Mouse (Mus musculus): ENCODE measurements around the gene Col23a1. TPM values are rescaled to one million over a fixed set of nuclear protein-coding genes. Genes with fewer than 3 reads are reported as not detected.

Gene Col23a1
- polyA plus RNA-seq, 1 experiment from 2014 or later, result 31.1 TPM

DNA sequence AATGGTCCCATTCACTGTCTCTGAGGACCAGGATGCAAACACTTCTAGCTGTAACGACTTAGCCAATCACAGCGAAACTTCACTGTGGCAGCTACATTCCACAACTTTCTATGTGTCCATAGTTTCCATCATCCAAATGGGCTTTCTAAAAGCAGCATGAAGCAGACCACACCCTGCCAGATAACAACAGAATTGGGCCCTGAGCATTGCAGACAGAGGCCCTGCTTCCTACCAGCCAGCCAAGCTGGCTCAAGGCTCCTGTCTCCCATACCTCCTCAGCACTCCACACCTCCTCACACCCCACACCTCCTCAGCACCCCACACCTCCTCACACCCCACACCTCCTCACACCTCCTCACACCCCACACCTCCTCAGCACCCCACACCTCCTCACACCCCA, 132.2 kb downstream of the Col23a1 start:
- H3K4me2 ChIP-seq (ENCODE audit: low read length), result no peak overlapping the region

GRCm38 (mm10) chr11:51422713-51423112, 133.0 kb downstream of the Col23a1 start:
- no peak overlapping the region for H3K4me2 ChIP-seq (ENCODE audit: low read length)
- WGBS, result 66% methylated on average over 14 of the region's 14 CpGs
- H3K4me3 ChIP-seq (ENCODE audit: low read depth, low read length), result no peak overlapping the region
- H3K4me1 ChIP-seq (replicated peaks; ENCODE audit: control insufficient read depth, insufficient read depth, low read length), result peaks cover 10% of the 10 kb centered on the region; the same call in 1 of the 2 replicates
- H3K27me3 ChIP-seq (replicated peaks; ENCODE audit: control insufficient read depth, insufficient read depth, low read length), result no peaks in the 10 kb centered on the region
- H3K9ac ChIP-seq (ENCODE audit: low read length), result no peak overlapping the region
- H3K27ac ChIP-seq (ENCODE audit: low read depth), result no peak overlapping the region
- ATAC-seq (replicated peaks; ENCODE audit: low FRiP score, low TSS enrichment, low read depth) (no peak), DNase-seq (ENCODE audit: low spot score) (no peak)
- no peaks in the 10 kb centered on the region for H3K36me3 ChIP-seq (ENCODE audit: control insufficient read depth, insufficient read depth, low read length)
- H3K9me3 ChIP-seq (ENCODE audit: control insufficient read depth, low read length), result no peaks in the 10 kb centered on the region

More for the DNA sequence above, 132.2 kb downstream of the Col23a1 start:
- ATAC-seq (replicated peaks; ENCODE audit: low FRiP score, low TSS enrichment, low read depth) (no peak), DNase-seq (ENCODE audit: low spot score) (no peak)
- WGBS, result 79% methylated on average over 2 of the region's 2 CpGs
- no peak overlapping the region for H3K4me3 ChIP-seq (ENCODE audit: low read depth, low read length)
- no peaks in the 10 kb centered on the region for H3K27me3 ChIP-seq (replicated peaks; ENCODE audit: control insufficient read depth, insufficient read depth, low read length)
- peaks cover 10% of the 10 kb centered on the region; the same call in 1 of the 2 replicates for H3K4me1 ChIP-seq (replicated peaks; ENCODE audit: control insufficient read depth, insufficient read depth, low read length)
- no peaks in the 10 kb centered on the region for H3K9me3 ChIP-seq (ENCODE audit: control insufficient read depth, low read length)
- no peaks in the 10 kb centered on the region for H3K36me3 ChIP-seq (ENCODE audit: control insufficient read depth, insufficient read depth, low read length)
- no peak overlapping the region for H3K27ac ChIP-seq (ENCODE audit: low read depth)
- no peak overlapping the region for H3K9ac ChIP-seq (ENCODE audit: low read length)

GRCm38 (mm10) chr11:51426155-51426554, 136.4 kb downstream of the Col23a1 start:
- H3K27ac ChIP-seq (ENCODE audit: low read depth), result no peak overlapping the region
- H3K9me3 ChIP-seq (ENCODE audit: control insufficient read depth, low read length), result no peaks in the 10 kb centered on the region
- H3K4me2 ChIP-seq (ENCODE audit: low read length), result no peak overlapping the region
- no peak overlapping the region for H3K9ac ChIP-seq (ENCODE audit: low read length)
- H3K27me3 ChIP-seq (replicated peaks; ENCODE audit: control insufficient read depth, insufficient read depth, low read length), result no peaks in the 10 kb centered on the region
- WGBS, result 80% methylated on average over 3 of the region's 3 CpGs
- H3K4me1 ChIP-seq (replicated peaks; ENCODE audit: control insufficient read depth, insufficient read depth, low read length), result peaks cover 10% of the 10 kb centered on the region; the same call in 1 of the 2 replicates
- H3K36me3 ChIP-seq (ENCODE audit: control insufficient read depth, insufficient read depth, low read length), result no peaks in the 10 kb centered on the region
- H3K4me3 ChIP-seq (ENCODE audit: low read depth, low read length), result no peak overlapping the region
- no peak for DNase-seq (ENCODE audit: low spot score)
- ATAC-seq (replicated peaks; ENCODE audit: low FRiP score, low TSS enrichment, low read depth), result no peak

DNA sequence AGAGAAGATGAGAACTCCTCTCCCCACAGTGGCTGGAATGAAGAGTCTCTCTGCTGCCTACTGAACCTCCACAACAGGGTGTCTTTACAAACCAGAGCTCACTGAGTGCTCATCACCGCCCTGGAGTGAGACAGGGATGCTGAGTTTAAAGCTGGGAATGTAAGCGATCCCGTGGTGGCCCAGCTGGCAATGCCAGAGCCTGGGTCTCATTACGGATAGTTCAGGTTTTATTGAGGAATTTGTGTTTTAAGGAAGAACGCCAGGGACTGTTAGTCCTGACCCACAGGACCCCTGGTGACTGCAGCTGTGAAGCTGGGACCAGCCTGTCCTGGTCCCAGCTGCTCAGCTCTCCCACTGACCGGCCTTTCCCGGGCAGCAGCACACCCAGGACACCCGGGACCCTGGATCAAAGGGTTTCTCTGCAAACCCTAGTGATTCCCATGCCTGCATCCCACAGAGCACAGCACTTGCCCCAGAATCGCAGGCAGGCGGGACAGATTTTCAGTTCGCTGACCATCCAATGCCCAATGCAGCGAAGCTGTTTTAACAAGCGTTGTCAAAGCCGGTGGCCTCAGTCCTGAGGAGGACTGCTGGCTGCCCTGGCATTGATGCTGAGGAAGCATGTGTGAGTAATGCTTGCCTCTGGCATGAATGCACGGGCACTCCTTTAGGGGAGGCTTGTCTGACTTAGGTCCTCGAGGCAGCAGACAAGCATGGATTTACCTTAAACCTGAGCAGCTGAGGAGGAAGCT, 139.9 kb downstream of the Col23a1 start:
- Histone ChIP-seq H3K27ac (ENCODE audit: low read depth) (no peak overlapping the region), H3K27me3 (replicated peaks; ENCODE audit: control insufficient read depth, insufficient read depth, low read length) (no peaks in the 10 kb centered on the region), H3K4me2 (ENCODE audit: low read length) (no peak overlapping the region), H3K4me1 (replicated peaks; ENCODE audit: control insufficient read depth, insufficient read depth, low read length) (peaks cover 26% of the 10 kb centered on the region), H3K4me3 (ENCODE audit: low read depth, low read length) (no peak overlapping the region), H3K9me3 (ENCODE audit: control insufficient read depth, low read length) (no peaks in the 10 kb centered on the region), H3K9ac (ENCODE audit: low read length) (no peak overlapping the region), H3K36me3 (ENCODE audit: control insufficient read depth, insufficient read depth, low read length) (no peaks in the 10 kb centered on the region)
- no peak for ATAC-seq (replicated peaks; ENCODE audit: low FRiP score, low TSS enrichment, low read depth)
- 58% methylated on average over 16 of the region's 16 CpGs for WGBS
- DNase-seq (ENCODE audit: low spot score), result no peak

DNA sequence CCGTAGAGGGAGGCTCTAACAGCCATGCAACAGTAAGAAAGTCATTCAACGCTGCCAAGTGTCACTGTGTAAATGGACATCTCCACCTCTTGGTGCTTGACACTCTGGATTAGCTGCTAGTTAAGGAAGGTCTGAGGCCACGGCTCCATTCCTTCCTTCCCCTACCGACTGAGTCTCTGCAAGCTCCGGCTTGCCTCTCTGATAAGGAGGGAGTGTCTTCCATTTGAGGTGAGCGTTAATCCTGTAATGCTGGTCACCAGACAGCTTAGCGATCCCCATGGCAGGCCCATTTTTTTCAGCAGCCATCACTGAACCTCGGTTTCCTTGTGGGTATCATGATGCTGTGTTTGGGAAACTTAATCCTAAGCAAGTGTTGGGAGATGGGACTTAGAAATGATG, 140.5 kb downstream of the Col23a1 start:
- H3K27me3 ChIP-seq (replicated peaks; ENCODE audit: control insufficient read depth, insufficient read depth, low read length), result no peaks in the 10 kb centered on the region
- peaks cover 26% of the 10 kb centered on the region for H3K4me1 ChIP-seq (replicated peaks; ENCODE audit: control insufficient read depth, insufficient read depth, low read length)
- 62% methylated on average over 8 of the region's 8 CpGs for WGBS
- no peaks in the 10 kb centered on the region for H3K9me3 ChIP-seq (ENCODE audit: control insufficient read depth, low read length)
- no peak overlapping the region for H3K4me3 ChIP-seq (ENCODE audit: low read depth, low read length)
- DNase-seq (ENCODE audit: low spot score) (no peak), ATAC-seq (replicated peaks; ENCODE audit: low FRiP score, low TSS enrichment, low read depth) (no peak)
- no peak overlapping the region for H3K9ac ChIP-seq (ENCODE audit: low read length)
- H3K4me2 ChIP-seq (ENCODE audit: low read length), result no peak overlapping the region
- no peak overlapping the region for H3K27ac ChIP-seq (ENCODE audit: low read depth)
- no peaks in the 10 kb centered on the region for H3K36me3 ChIP-seq (ENCODE audit: control insufficient read depth, insufficient read depth, low read length)

DNA sequence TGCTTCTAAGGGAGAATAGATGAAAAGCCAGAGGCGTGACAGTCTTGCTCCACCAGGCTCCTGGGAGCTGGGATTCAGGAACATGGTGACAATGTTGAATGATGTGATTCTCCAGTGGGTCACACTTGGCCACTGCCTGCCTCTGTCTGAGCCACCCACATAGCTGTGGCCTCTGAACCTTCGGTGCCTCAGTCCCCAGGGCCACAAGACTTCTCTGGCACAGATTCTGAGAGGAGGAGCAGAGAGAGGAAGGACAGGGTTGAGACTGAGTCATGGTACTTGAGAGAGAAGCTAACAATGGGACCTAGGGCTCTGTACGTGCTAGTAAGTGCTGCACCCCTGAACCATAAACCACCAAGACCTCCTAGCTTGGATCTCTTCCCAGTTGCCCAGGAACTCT, 141.6 kb downstream of the Col23a1 start:
- Histone ChIP-seq H3K9ac (ENCODE audit: low read length) (no peak overlapping the region), H3K4me2 (ENCODE audit: low read length) (no peak overlapping the region), H3K27me3 (replicated peaks; ENCODE audit: control insufficient read depth, insufficient read depth, low read length) (no peaks in the 10 kb centered on the region), H3K36me3 (ENCODE audit: control insufficient read depth, insufficient read depth, low read length) (no peaks in the 10 kb centered on the region), H3K4me3 (ENCODE audit: low read depth, low read length) (no peak overlapping the region), H3K27ac (ENCODE audit: low read depth) (peak overlapping the region; percentile 5; the same call in 1 of the 2 replicates), H3K4me1 (replicated peaks; ENCODE audit: control insufficient read depth, insufficient read depth, low read length) (peaks cover 19% of the 10 kb centered on the region), H3K9me3 (ENCODE audit: control insufficient read depth, low read length) (0 out of 2 replicates have a peak, but pooled peaks cover under 1% of the 10 kb centered on the region)
- WGBS, result 73% methylated on average over 3 of the region's 3 CpGs
- DNase-seq (ENCODE audit: low spot score) (no peak), ATAC-seq (replicated peaks; ENCODE audit: low FRiP score, low TSS enrichment, low read depth) (no peak)

DNA sequence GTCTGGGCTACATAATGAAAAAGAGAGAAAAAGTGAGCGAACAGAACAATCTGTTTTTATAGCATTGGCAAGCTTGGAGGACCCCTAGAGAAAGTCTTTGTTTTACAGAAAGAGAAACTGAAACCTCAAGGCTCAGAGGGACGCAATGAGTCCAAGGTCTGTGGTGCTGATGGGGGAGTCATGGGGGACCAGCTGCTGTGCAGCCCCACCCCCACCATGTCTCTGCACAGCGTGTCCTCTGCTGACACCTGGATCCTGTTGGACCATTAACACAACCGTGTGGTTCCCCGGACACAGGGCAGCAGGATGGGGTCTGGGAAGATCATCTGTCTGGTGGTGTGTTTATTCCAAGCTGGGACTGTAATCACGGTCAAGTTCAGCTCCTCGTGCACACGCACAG, 142.2 kb downstream of the Col23a1 start:
- Histone ChIP-seq H3K4me3 (ENCODE audit: low read depth, low read length) (no peak overlapping the region), H3K27ac (ENCODE audit: low read depth) (peak overlapping the region; percentile 5; the same call in 1 of the 2 replicates)
- 42% methylated on average over 8 of the region's 8 CpGs for WGBS

GRCm38 (mm10) chr11:51442006-51442405, 152.3 kb downstream of the Col23a1 start:
- H3K4me2 ChIP-seq (ENCODE audit: low read length), result no peak overlapping the region
- H3K4me3 ChIP-seq (ENCODE audit: low read depth, low read length), result no peak overlapping the region
- no peaks in the 10 kb centered on the region for H3K27me3 ChIP-seq (replicated peaks; ENCODE audit: control insufficient read depth, insufficient read depth, low read length)
- H3K27ac ChIP-seq (ENCODE audit: low read depth), result no peak overlapping the region
- H3K9ac ChIP-seq (ENCODE audit: low read length), result no peak overlapping the region
- no peak for ATAC-seq (replicated peaks; ENCODE audit: low FRiP score, low TSS enrichment, low read depth)
- DNase-seq (ENCODE audit: low spot score), result no peak
- no peaks in the 10 kb centered on the region for H3K36me3 ChIP-seq (ENCODE audit: control insufficient read depth, insufficient read depth, low read length)
- H3K4me1 ChIP-seq (replicated peaks; ENCODE audit: control insufficient read depth, insufficient read depth, low read length), result no peaks in the 10 kb centered on the region
- H3K9me3 ChIP-seq (ENCODE audit: control insufficient read depth, low read length), result peaks cover 6% of the 10 kb centered on the region
- 95% methylated on average over 7 of the region's 7 CpGs for WGBS

More for the DNA sequence above, 142.2 kb downstream of the Col23a1 start:
- Histone ChIP-seq H3K4me1 (replicated peaks; ENCODE audit: control insufficient read depth, insufficient read depth, low read length) (peaks cover 17% of the 10 kb centered on the region), H3K9me3 (ENCODE audit: control insufficient read depth, low read length) (peaks cover 5% of the 10 kb centered on the region; the same call in 1 of the 2 replicates), H3K4me2 (ENCODE audit: low read length) (peak overlapping the region; percentile 37), H3K27me3 (replicated peaks; ENCODE audit: control insufficient read depth, insufficient read depth, low read length) (no peaks in the 10 kb centered on the region), H3K36me3 (ENCODE audit: control insufficient read depth, insufficient read depth, low read length) (no peaks in the 10 kb centered on the region), H3K9ac (ENCODE audit: low read length) (no peak overlapping the region; the same call in 1 of the 2 replicates)
- DNase-seq (ENCODE audit: low spot score) (no peak), ATAC-seq (replicated peaks; ENCODE audit: low FRiP score, low TSS enrichment, low read depth) (no peak; the same call in 1 of the 2 replicates)

DNA sequence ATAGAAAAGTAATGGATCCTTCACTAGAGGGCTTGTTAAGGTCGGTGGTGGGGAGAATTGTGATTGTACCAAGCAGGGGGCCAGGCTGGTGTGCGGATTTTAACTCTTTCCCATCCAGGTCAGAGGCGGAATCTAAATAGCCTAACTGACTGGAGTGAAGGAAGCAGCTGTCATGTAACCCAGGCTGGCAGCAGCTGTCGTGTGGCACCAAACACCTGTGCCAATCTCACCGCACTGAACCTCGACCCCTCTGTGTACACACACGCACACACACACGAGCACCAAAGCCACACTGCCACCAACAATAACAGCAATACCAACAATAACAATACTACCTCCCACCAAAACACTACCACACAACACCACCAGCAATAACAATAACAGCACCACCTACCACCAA, 152.9 kb downstream of the Col23a1 start:
- no peak for ATAC-seq (replicated peaks; ENCODE audit: low FRiP score, low TSS enrichment, low read depth)
- no peaks in the 10 kb centered on the region for H3K4me1 ChIP-seq (replicated peaks; ENCODE audit: control insufficient read depth, insufficient read depth, low read length)
- no peaks in the 10 kb centered on the region for H3K36me3 ChIP-seq (ENCODE audit: control insufficient read depth, insufficient read depth, low read length)
- H3K9ac ChIP-seq (ENCODE audit: low read length), result no peak overlapping the region
- 78% methylated on average over 8 of the region's 8 CpGs for WGBS
- H3K27me3 ChIP-seq (replicated peaks; ENCODE audit: control insufficient read depth, insufficient read depth, low read length), result no peaks in the 10 kb centered on the region
- H3K4me2 ChIP-seq (ENCODE audit: low read length), result no peak overlapping the region
- DNase-seq (ENCODE audit: low spot score), result no peak
- no peak overlapping the region for H3K4me3 ChIP-seq (ENCODE audit: low read depth, low read length)
- H3K9me3 ChIP-seq (ENCODE audit: control insufficient read depth, low read length), result no peaks in the 10 kb centered on the region
- H3K27ac ChIP-seq (ENCODE audit: low read depth), result no peak overlapping the region
